Mouse (Mus musculus): ENCODE measurements around the gene Elovl6.

Elovl6 gene

GRCm38 (mm10) chr3:129552370-129552769, 20.2 kb downstream of the Elovl6 start:
- no peak for TF ChIP-seq GATA4 (IDR thresholded peaks at IDR 0.05; ENCODE audit: insufficient replicate concordance, low read length)

GRCm38 (mm10) chr3:129553173-129553572, 21.0 kb downstream of the Elovl6 start:
- TF ChIP-seq GATA4 (IDR thresholded peaks at IDR 0.05; ENCODE audit: insufficient replicate concordance, low read length): no peak

- TF ChIP-seq GATA4 (IDR thresholded peaks at IDR 0.05; ENCODE audit: insufficient replicate concordance, low read length): no peak
Observed at GRCm38 (mm10) chr3:129553661-129554060, 21.5 kb downstream of the Elovl6 start.

GRCm38 (mm10) chr3:129554436-129554835, 22.3 kb downstream of the Elovl6 start:
- no peak for TF ChIP-seq GATA4 (IDR thresholded peaks at IDR 0.05; ENCODE audit: insufficient replicate concordance, low read length)

- TF ChIP-seq GATA4 (IDR thresholded peaks at IDR 0.05; ENCODE audit: insufficient replicate concordance, low read length): no peak
Observed at GRCm38 (mm10) chr3:129557048-129557447, 24.9 kb downstream of the Elovl6 start.

GRCm38 (mm10) chr3:129557566-129557965, 25.4 kb downstream of the Elovl6 start:
- no peak for TF ChIP-seq GATA4 (IDR thresholded peaks at IDR 0.05; ENCODE audit: insufficient replicate concordance, low read length)

GRCm38 (mm10) chr3:129558016-129558955, 26.1 kb downstream of the Elovl6 start:
- TF ChIP-seq GATA4 (IDR thresholded peaks at IDR 0.05; ENCODE audit: insufficient replicate concordance, low read length): no peak

GRCm38 (mm10) chr3:129560068-129560467, 27.9 kb downstream of the Elovl6 start:
- no peak for TF ChIP-seq GATA4 (IDR thresholded peaks at IDR 0.05; ENCODE audit: insufficient replicate concordance, low read length)

- no peak for TF ChIP-seq GATA4 (IDR thresholded peaks at IDR 0.05; ENCODE audit: insufficient replicate concordance, low read length)
Observed at GRCm38 (mm10) chr3:129561011-129561410, 28.9 kb downstream of the Elovl6 start.

- no peak for TF ChIP-seq GATA4 (IDR thresholded peaks at IDR 0.05; ENCODE audit: insufficient replicate concordance, low read length)
Observed at GRCm38 (mm10) chr3:129561853-129562252, 29.7 kb downstream of the Elovl6 start.

- no peak for TF ChIP-seq GATA4 (IDR thresholded peaks at IDR 0.05; ENCODE audit: insufficient replicate concordance, low read length)
Observed at GRCm38 (mm10) chr3:129562411-129562810, 30.3 kb downstream of the Elovl6 start.

GRCm38 (mm10) chr3:129563807-129564206, 31.7 kb downstream of the Elovl6 start:
- TF ChIP-seq GATA4 (IDR thresholded peaks at IDR 0.05; ENCODE audit: insufficient replicate concordance, low read length): no peak

GRCm38 (mm10) chr3:129564852-129565251, 32.7 kb downstream of the Elovl6 start:
- TF ChIP-seq GATA4 (IDR thresholded peaks at IDR 0.05; ENCODE audit: insufficient replicate concordance, low read length): no peak

GRCm38 (mm10) chr3:129565458-129565857, 33.3 kb downstream of the Elovl6 start:
- no peak for TF ChIP-seq GATA4 (IDR thresholded peaks at IDR 0.05; ENCODE audit: insufficient replicate concordance, low read length)

- no peak for TF ChIP-seq GATA4 (IDR thresholded peaks at IDR 0.05; ENCODE audit: insufficient replicate concordance, low read length)
Observed at GRCm38 (mm10) chr3:129566013-129566412, 33.9 kb downstream of the Elovl6 start.

GRCm38 (mm10) chr3:129566876-129567275, 34.7 kb downstream of the Elovl6 start:
- TF ChIP-seq GATA4 (IDR thresholded peaks at IDR 0.05; ENCODE audit: insufficient replicate concordance, low read length): no peak

GRCm38 (mm10) chr3:129568506-129568905, 36.4 kb downstream of the Elovl6 start:
- TF ChIP-seq GATA4 (IDR thresholded peaks at IDR 0.05; ENCODE audit: insufficient replicate concordance, low read length): no peak
